Mouse (Mus musculus) left cerebral cortex, adult 6 months (tissue): ENCODE data around the gene Satb2. TPM values are rescaled to one million over a fixed set of nuclear protein-coding genes. Genes with fewer than 3 reads are reported as not detected.

ENCODE experiments used
- long read RNA-seq, 2 experiments: library from polyadenylated mRNA; unstranded; transcript quantifications; one replicate each; pipeline ENCODE4 v2.0.0; 2019 to 2020
- polyA plus RNA-seq: library from polyadenylated mRNA; unstranded; fragments of <200 nt; fragmentation: Nextera tagmentation; gene quantifications from 2 replicates; pipeline ENCODE4 v1.2.3, GENCODE M21; 2021

Satb2 gene
- polyA plus RNA-seq: 11.2 and 12.8 TPM in 2 replicates
- long read RNA-seq, experiment 1, partial matches to known transcripts: 21 of 31 reads
- long read RNA-seq, experiment 1, other reads (novel, unspliced or antisense): 10 of 31 reads
- long read RNA-seq, experiment 2, partial matches to known transcripts: 2 of 30 reads
- long read RNA-seq, experiment 2, other reads (novel, unspliced or antisense): 28 of 30 reads

DNA sequence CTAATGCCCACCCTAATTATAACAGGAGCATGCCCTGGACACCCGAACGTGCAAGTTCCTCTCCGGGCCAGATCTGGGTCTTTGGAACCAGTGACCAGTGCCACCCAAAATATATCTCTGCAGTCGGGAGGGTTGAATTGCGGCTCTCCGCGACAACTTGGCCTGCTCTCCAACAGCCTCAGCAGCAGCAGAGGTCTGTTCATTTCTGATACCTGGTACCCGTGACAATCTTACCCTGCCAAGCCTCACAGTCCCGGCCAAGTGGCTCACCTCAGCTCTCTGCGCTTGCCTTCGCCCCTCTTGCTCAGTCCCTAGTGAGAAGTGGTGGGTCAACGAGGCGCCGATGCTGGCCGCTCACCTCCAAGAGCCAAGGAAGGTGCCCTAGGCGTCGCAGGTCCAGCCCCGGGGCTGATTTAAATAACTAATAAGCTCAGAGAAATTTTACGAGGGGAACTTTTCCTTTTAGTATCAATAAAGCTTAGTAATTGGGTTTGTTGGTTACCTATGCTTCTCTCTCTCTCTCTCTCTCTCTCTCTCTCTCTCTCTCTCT is at the start of gene Satb2:
Gene Satb2, minus strand, starts transcription at position 500 of the 550 bp plus-strand sequence.

